Mouse (Mus musculus) heart, embryonic 12.5 days (tissue): ENCODE measurements at regions not wholly inside any gene's neighbourhood (a gene's known extent, or its start where the extent isn't known, plus 50 kb on each side); places are given as distances from the start of the nearest gene placed in this dataset.

ENCODE experiments used
- ATAC-seq: fragments of 200-750 bp; cut with Nextera tagmentation; 2 replicates; pipeline ENCODE4 v1.8.0; 2017; ENCODE audit warnings: moderate TSS enrichment, moderate library complexity; ENCODE audit not compliant: insufficient number of reproducible peaks, low FRiP score
- H3K27ac ChIP-seq: fragments of 300-500 bp; sonication (generic); 2 replicates; pipeline ENCODE4 v1.5.1; 2016; ENCODE audit warnings: mild to moderate bottlenecking, moderate library complexity; ENCODE audit not compliant: poor library complexity, severe bottlenecking
- H3K27me3 ChIP-seq: fragments of 300-500 bp; sonication (generic); replicated peaks from 2 replicates; pipeline ENCODE4 v1.6.1; 2016; ENCODE audit warnings: mild to moderate bottlenecking, moderate library complexity
- H3K36me3 ChIP-seq: fragments of 300-500 bp; sonication (generic); 2 replicates; pipeline ENCODE4 v1.6.1; 2016; ENCODE audit warnings: mild to moderate bottlenecking, moderate library complexity
- H3K4me1 ChIP-seq: fragments of 300-500 bp; sonication (generic); replicated peaks from 2 replicates; pipeline ENCODE4 v1.6.1; 2016; ENCODE audit warnings: mild to moderate bottlenecking
- H3K4me2 ChIP-seq: fragments of 300-500 bp; sonication (generic); 2 replicates; pipeline ENCODE4 v1.6.1; 2016; ENCODE audit warnings: mild to moderate bottlenecking, moderate library complexity
- H3K4me3 ChIP-seq: fragments of 300-500 bp; sonication (generic); 2 replicates; pipeline ENCODE4 v1.5.1; 2016; ENCODE audit warnings: mild to moderate bottlenecking
- H3K9ac ChIP-seq: fragments of 300-500 bp; sonication (generic); 2 replicates; pipeline ENCODE4 v1.6.1; 2016; ENCODE audit warnings: mild to moderate bottlenecking, moderate library complexity
- H3K9me3 ChIP-seq: fragments of 300-500 bp; sonication (generic); replicated peaks from 2 replicates; pipeline ENCODE4 v1.6.1; 2016; ENCODE audit warnings: mild to moderate bottlenecking, moderate library complexity
- WGBS: fragments of 180-500 bp; shearing (Covaris S2); methylation state at CpG from one replicate; pipeline ENCODE4 v1.1.7; 2016; 5-methylcytosine and 5-hydroxymethylcytosine counted together

DNA sequence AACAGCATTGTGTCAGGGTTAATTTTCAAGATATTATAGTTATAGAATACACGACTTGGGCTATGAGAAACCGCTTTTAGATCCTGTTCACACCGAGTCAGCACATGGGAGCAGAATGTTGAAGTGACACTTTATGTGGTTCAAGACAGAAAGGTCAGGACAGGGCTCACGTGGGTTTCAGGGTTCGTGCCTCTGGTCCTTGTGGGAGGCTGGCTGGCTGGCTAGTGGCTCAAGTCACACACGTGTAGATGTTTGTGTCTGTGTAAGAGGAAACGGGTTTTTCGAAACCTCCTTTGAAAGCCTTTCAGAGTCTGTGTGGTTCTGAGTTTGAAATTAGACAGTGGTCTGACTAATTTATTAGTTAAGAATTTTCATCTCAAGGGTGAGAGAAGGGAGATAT is 255.3 kb downstream of the Foxa2 start:
- Histone ChIP-seq H3K4me2 (no peak overlapping the region), H3K27me3 (peaks cover 10% of the 10 kb centered on the region; the same call in 1 of the 2 replicates), H3K4me1 (no peaks in the 10 kb centered on the region), H3K9ac (no peak overlapping the region), H3K36me3 (no peaks in the 10 kb centered on the region), H3K9me3 (no peaks in the 10 kb centered on the region), H3K27ac (no peak overlapping the region), H3K4me3 (no peak overlapping the region)
- 73% methylated on average over 8 of the region's 8 CpGs for WGBS
- no peak for ATAC-seq

DNA sequence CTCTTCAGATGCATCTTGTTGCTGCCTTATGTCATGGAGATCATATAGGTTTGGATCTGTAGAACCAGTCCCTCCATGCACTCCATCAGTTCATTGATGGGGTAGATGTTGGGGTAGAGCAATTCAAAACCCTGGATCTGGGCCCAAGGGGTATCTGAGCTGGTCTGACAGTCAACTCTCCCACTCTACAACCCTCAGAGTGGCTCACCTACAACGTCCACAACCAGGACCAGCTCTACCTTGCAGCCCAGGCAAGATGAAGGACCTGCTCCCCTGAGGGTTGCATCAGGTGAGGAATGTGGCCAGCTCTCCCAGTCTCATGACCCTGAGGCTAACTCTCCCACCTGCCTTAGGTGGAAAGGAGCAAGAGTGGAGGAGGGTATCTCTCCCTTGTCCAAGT is 256.9 kb downstream of the Foxa2 start:
- Histone ChIP-seq H3K9me3 (no peaks in the 10 kb centered on the region), H3K36me3 (no peaks in the 10 kb centered on the region), H3K4me3 (no peak overlapping the region), H3K9ac (no peak overlapping the region), H3K4me1 (no peaks in the 10 kb centered on the region), H3K4me2 (no peak overlapping the region), H3K27ac (no peak overlapping the region), H3K27me3 (peaks cover 10% of the 10 kb centered on the region; the same call in 1 of the 2 replicates)
- ATAC-seq = no peak
- 57% methylated on average over 1 of the region's 1 CpGs for WGBS

DNA sequence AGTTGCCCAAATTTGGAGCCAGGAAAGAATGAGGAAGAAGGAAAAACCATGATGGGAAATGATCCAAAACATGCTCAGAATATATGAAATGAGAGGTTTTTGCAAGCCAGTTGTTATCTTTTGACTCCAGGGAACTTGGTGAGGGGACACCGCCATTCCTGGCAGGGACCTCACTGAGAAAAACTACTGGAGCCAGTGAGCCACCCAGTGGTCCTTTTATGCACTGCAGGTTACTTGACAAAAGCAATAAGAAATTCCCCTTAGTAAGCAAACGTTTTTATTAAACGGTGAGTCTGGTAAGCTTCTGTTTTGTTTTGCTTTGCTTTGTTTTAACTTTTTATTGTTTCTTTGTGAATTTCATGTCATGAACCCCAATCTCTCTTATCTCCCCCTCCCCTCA is 257.5 kb downstream of the Foxa2 start:
- Histone ChIP-seq H3K4me3 (no peak overlapping the region), H3K27me3 (peaks cover 10% of the 10 kb centered on the region; the same call in 1 of the 2 replicates), H3K36me3 (no peaks in the 10 kb centered on the region), H3K27ac (no peak overlapping the region), H3K9ac (no peak overlapping the region), H3K4me2 (no peak overlapping the region), H3K4me1 (no peaks in the 10 kb centered on the region), H3K9me3 (no peaks in the 10 kb centered on the region)
- WGBS = 10% methylated on average over 3 of the region's 3 CpGs
- ATAC-seq = no peak

DNA sequence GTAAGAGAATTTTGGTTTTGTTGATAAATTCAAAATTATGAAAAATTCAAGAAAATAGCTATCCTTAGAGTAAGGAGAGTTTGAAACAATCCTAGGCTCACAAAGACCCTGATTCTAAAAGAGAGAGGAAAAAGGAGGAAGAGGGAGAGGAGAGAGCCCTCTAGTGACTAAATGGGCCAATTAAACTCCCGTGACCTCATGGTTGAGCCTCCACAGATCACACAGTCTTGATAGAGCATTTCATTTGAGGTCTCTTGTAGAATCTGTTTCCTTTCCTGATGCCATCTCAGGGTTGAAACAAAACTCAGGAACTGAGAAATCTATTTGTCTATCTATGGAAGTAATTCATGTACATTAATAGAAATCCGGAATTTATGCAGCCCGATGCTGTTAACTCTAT is 258.8 kb downstream of the Foxa2 start:
- H3K4me2 ChIP-seq = no peak overlapping the region
- H3K27ac ChIP-seq = no peak overlapping the region
- no peak for ATAC-seq
- H3K9me3 ChIP-seq = no peaks in the 10 kb centered on the region
- peaks cover 10% of the 10 kb centered on the region; the same call in 1 of the 2 replicates for H3K27me3 ChIP-seq
- no peak overlapping the region for H3K4me3 ChIP-seq
- 63% methylated on average over 3 of the region's 3 CpGs for WGBS
- no peak overlapping the region for H3K9ac ChIP-seq
- no peaks in the 10 kb centered on the region for H3K36me3 ChIP-seq
- peaks cover 6% of the 10 kb centered on the region for H3K4me1 ChIP-seq

DNA sequence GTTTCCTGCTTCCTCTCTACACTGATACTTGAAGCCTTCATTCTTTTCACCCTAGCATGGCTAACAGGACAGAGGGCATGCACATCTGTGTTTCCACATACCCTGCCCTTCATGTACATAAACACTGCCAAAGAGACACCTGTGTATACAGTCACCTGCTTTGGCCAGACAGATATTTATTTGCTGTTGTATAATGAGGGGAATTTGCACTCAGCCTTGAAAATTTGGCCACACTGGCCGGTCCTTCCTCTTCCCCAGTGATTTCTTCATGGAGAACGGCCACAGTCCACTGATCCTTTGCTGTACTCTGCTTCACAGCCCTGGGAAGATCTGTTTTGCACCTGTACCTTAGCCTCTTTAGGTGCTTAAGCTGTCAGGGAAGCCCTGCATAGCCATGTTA is 264.3 kb downstream of the Foxa2 start:
- WGBS = 74% methylated on average over 2 of the region's 2 CpGs
- Histone ChIP-seq H3K9ac (no peak overlapping the region), H3K27me3 (0 out of 2 replicates have a peak, but pooled peaks cover 5% of the 10 kb centered on the region), H3K27ac (no peak overlapping the region), H3K9me3 (no peaks in the 10 kb centered on the region), H3K4me1 (peaks cover 6% of the 10 kb centered on the region), H3K4me2 (no peak overlapping the region), H3K36me3 (no peaks in the 10 kb centered on the region), H3K4me3 (no peak overlapping the region)
- ATAC-seq = no peak

DNA sequence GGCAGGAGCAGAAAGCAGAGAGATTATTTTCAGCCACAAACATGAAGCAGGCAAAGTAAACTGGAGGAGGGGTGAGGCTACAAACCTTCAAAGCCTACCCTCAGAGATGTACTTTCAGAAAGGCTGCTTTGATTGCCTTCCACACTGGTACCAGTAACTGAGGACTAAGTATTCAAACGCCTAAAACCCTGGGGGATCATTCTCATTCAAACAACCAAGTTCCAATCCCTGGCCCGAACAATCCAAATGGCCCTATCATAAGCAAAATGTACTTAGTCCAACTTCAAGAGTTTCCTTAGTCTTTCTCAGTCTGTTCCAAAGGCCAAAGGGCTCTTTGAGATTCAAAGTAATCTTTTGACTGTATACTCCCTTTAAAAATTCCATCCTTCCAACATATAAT is 270.5 kb downstream of the Foxa2 start:
- H3K36me3 ChIP-seq = no peaks in the 10 kb centered on the region
- no peak overlapping the region for H3K4me2 ChIP-seq
- no peak overlapping the region for H3K9ac ChIP-seq
- H3K27me3 ChIP-seq = no peaks in the 10 kb centered on the region
- no peak for ATAC-seq
- 58% methylated on average over 2 of the region's 2 CpGs for WGBS
- H3K4me3 ChIP-seq = no peak overlapping the region
- no peak overlapping the region for H3K27ac ChIP-seq
- no peaks in the 10 kb centered on the region for H3K9me3 ChIP-seq
- no peaks in the 10 kb centered on the region for H3K4me1 ChIP-seq

DNA sequence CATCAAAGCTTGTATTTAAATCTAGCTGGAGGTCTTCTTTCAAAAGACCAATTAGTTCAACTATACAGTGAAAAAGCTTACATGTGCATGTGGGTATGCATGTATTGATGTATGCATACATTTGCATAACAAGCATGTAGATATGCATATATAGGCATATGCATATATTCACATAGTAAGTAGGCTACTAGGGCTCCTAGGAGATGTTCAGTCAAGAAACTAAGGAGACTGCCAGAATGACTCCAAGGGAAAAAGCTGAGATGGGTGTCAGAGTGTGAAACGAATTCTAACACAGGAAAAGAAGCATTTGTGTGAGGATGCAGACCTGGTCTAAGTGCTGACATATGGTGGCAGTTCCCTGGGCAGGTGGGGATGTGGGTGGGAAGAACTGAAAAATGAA is 274.2 kb downstream of the Foxa2 start:
- Histone ChIP-seq H3K36me3 (no peaks in the 10 kb centered on the region), H3K27me3 (no peaks in the 10 kb centered on the region), H3K4me3 (no peak overlapping the region), H3K9me3 (no peaks in the 10 kb centered on the region), H3K4me2 (no peak overlapping the region), H3K27ac (no peak overlapping the region), H3K9ac (no peak overlapping the region), H3K4me1 (no peaks in the 10 kb centered on the region)
- WGBS = 30% methylated on average over 1 of the region's 1 CpGs
- ATAC-seq = no peak

DNA sequence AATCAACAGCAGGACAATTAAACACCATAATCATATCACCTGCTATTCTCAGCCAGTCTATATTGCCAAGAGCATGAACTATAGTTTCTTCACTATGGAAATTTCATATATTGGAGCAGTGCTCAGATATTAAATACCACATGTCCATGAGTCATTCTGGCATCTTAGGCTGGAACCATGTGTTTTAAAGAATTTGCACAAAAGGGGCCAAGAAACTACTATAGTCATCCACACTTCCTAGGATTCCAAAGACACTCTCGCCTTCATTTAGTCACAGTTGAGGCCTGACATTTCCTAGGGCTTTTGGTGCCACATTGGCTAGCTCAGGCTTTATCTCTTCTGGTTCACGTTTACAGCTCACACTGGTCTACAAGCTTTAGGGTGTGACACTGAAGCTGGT is 293.7 kb downstream of the Foxa2 start:
- no peak overlapping the region for H3K9ac ChIP-seq
- no peaks in the 10 kb centered on the region for H3K4me1 ChIP-seq
- 0 out of 2 replicates have a peak, but pooled peaks cover 3% of the 10 kb centered on the region for H3K27me3 ChIP-seq
- no peaks in the 10 kb centered on the region for H3K36me3 ChIP-seq
- WGBS = 51% methylated on average over 2 of the region's 2 CpGs
- no peak overlapping the region for H3K4me3 ChIP-seq
- H3K27ac ChIP-seq = no peak overlapping the region
- no peak for ATAC-seq
- no peaks in the 10 kb centered on the region for H3K9me3 ChIP-seq
- no peak overlapping the region for H3K4me2 ChIP-seq

DNA sequence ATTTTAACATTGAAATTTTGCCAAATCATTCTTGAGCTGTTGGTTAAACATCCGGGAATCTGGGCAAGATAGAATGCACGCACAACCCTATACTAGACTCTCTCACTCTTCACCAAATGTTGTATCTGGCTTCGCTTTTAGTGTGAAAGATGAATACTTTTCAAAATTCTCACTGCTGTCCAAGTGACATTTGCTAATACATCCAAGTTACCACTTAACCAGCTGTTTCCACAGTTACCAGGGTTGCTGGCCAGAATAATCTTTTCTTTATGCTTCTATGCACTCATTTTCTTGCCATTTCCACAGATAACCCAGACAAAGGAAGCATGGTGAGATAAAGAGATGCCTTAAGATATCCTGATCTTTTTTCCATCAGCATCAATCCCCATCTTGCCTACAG is 294.9 kb downstream of the Foxa2 start:
- no peak for ATAC-seq
- Histone ChIP-seq H3K4me3 (no peak overlapping the region), H3K27ac (no peak overlapping the region), H3K9ac (no peak overlapping the region), H3K4me1 (no peaks in the 10 kb centered on the region), H3K36me3 (no peaks in the 10 kb centered on the region), H3K27me3 (0 out of 2 replicates have a peak, but pooled peaks cover 3% of the 10 kb centered on the region), H3K4me2 (no peak overlapping the region), H3K9me3 (no peaks in the 10 kb centered on the region)
- 75% methylated on average over 3 of the region's 3 CpGs for WGBS

DNA sequence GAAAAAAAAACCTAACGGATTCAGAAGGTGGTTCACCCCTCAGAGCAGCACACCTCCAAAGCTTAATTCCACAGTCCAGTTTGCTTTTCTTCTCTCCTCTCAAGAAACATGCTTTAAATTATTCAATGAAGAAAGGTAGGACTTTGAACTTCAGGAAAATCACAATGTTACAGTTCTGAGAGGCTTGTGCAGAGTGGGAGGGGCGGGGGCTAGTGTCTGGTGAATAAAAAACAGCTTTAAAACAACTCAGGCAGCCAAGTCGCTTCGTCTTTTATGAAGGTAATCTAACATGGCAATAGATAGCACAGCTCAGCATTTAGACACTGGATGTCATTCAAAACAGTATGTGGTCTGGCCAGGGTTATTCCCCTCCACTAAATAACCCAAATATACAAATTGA is 298.8 kb downstream of the Foxa2 start:
- ATAC-seq = no peak
- Histone ChIP-seq H3K4me2 (no peak overlapping the region), H3K4me3 (no peak overlapping the region), H3K4me1 (no peaks in the 10 kb centered on the region), H3K27ac (no peak overlapping the region), H3K27me3 (0 out of 2 replicates have a peak, but pooled peaks cover 3% of the 10 kb centered on the region), H3K9me3 (no peaks in the 10 kb centered on the region), H3K36me3 (no peaks in the 10 kb centered on the region), H3K9ac (no peak overlapping the region)
- 67% methylated on average over 4 of the region's 4 CpGs for WGBS

DNA sequence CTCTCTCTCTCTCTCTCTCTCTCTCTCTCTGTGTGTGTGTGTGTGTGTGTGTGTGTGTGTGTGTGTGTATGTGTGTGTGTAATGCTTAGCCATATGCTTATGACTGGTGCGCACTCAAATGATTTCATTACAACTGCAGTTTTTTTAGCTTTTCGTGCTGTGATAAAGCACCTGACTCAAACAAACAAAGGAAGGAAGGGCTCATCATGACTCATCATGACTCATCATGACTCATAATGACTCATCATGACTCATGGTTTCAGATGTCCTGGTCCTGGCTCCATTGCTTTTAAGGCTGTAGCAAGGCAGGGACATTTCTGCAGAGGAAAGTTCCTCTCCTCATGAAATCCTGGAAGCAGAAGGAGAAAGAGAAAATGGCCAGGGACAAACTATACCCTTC is 302.9 kb downstream of the Foxa2 start:
- no peaks in the 10 kb centered on the region for H3K4me1 ChIP-seq
- H3K9me3 ChIP-seq = no peaks in the 10 kb centered on the region
- H3K27ac ChIP-seq = no peak overlapping the region
- no peak overlapping the region for H3K4me3 ChIP-seq
- 66% methylated on average over 2 of the region's 2 CpGs for WGBS
- no peaks in the 10 kb centered on the region for H3K36me3 ChIP-seq
- H3K4me2 ChIP-seq = no peak overlapping the region
- H3K9ac ChIP-seq = no peak overlapping the region
- 0 out of 2 replicates have a peak, but pooled peaks cover 3% of the 10 kb centered on the region for H3K27me3 ChIP-seq
- peak; percentile 39; the same call in 1 of the 2 replicates for ATAC-seq

DNA sequence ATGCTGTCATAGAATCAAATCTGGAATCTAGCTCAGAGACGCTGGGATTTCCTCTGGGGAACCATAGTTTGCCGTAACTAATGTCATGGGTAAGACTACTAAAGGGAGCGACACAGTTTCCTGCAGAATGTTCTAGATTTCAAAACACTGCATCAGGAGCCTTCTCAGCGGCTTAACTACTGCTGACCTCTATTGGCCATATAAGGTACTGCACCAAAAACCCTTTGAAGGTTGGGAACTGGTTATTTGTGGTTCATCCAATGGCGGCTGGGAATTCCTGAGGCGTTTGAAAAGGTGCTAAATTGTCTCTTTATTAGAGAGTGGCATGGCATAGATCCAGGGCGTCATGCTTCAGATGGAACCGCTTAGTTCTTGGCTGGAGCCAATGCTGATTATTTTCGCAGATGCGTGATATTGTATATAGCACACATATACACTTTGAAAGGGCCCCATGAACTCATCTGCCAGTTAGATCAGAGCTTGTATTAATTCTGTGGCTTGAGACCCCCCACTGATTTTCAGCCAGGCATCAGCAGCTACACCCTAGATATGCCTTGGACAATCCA is 308.4 kb downstream of the Foxa2 start:
- no peak for ATAC-seq

More for the DNA sequence above, 308.4 kb downstream of the Foxa2 start:
- H3K4me3 ChIP-seq = no peak overlapping the region
- H3K36me3 ChIP-seq = no peaks in the 10 kb centered on the region
- no peak overlapping the region for H3K4me2 ChIP-seq
- no peaks in the 10 kb centered on the region for H3K27me3 ChIP-seq
- H3K9ac ChIP-seq = no peak overlapping the region
- no peaks in the 10 kb centered on the region for H3K4me1 ChIP-seq
- H3K27ac ChIP-seq = no peak overlapping the region
- WGBS = 36% methylated on average over 10 of the region's 10 CpGs
- H3K9me3 ChIP-seq = no peaks in the 10 kb centered on the region
